Mouse (Mus musculus): Measurements from ENCODE around the gene Btbd11. TPM values are rescaled to one million over a fixed set of nuclear protein-coding genes. Genes with fewer than 3 reads are reported as not detected.

Btbd11 gene
- total RNA-seq, 2 experiments from 2014 or later = 28.5 to 29.7 TPM

GRCm38 (mm10) chr10:85508193-85508794 is 121.7 kb downstream of the Btbd11 start:
- intact Hi-C loops (cut with DNase I) = no loop called here
- no peak for DNase-seq (ENCODE audit: low spot score in 2 of 2)

GRCm38 (mm10) chr10:85509000-85509399 is 122.4 kb downstream of the Btbd11 start:
- DNase-seq (ENCODE audit: low spot score in 2 of 2) = no peak
- intact Hi-C loops (cut with DNase I) = no loop called here

- no peak for DNase-seq (ENCODE audit: low spot score in 2 of 2)
- intact Hi-C loops (cut with DNase I) = no loop called here
Measured at GRCm38 (mm10) chr10:85510329-85510728, 123.7 kb downstream of the Btbd11 start.

GRCm38 (mm10) chr10:85512808-85513207 is 126.2 kb downstream of the Btbd11 start:
- intact Hi-C loops (cut with DNase I) = no loop called here

GRCm38 (mm10) chr10:85517223-85518110 is 130.9 kb downstream of the Btbd11 start:
- intact Hi-C loops (cut with DNase I) = no loop called here
- no peak for DNase-seq (ENCODE audit: low spot score in 2 of 2)

More at GRCm38 (mm10) chr10:85512808-85513207, 126.2 kb downstream of the Btbd11 start:
- DNase-seq (ENCODE audit: low spot score in 2 of 2) = no peak

- no peak for DNase-seq (ENCODE audit: low spot score in 2 of 2)
- intact Hi-C loops (cut with DNase I) = no loop called here
Measured at GRCm38 (mm10) chr10:85518111-85518409, 131.4 kb downstream of the Btbd11 start.

- DNase-seq (ENCODE audit: low spot score in 2 of 2) = no peak
Measured at GRCm38 (mm10) chr10:85522220-85522760, 135.7 kb downstream of the Btbd11 start.

GRCm38 (mm10) chr10:85525267-85526015 is 138.8 kb downstream of the Btbd11 start:
- DNase-seq (ENCODE audit: low spot score in 2 of 2) = no peak
- intact Hi-C loops (cut with DNase I) = no loop called here

More at GRCm38 (mm10) chr10:85522220-85522760, 135.7 kb downstream of the Btbd11 start:
- intact Hi-C loops (cut with DNase I) = no loop called here

GRCm38 (mm10) chr10:85526657-85527056 is 140.0 kb downstream of the Btbd11 start:
- intact Hi-C loops (cut with DNase I) = no loop called here
- no peak for DNase-seq (ENCODE audit: low spot score in 2 of 2)

GRCm38 (mm10) chr10:85527722-85528121 is 141.1 kb downstream of the Btbd11 start:
- intact Hi-C loops (cut with DNase I) = no loop called here
- no peak for DNase-seq (ENCODE audit: low spot score in 2 of 2)

- no peak for DNase-seq (ENCODE audit: low spot score in 2 of 2)
- intact Hi-C loops (cut with DNase I) = no loop called here
Measured at GRCm38 (mm10) chr10:85533192-85533710, 146.6 kb downstream of the Btbd11 start.

GRCm38 (mm10) chr10:85538051-85538753 is 151.6 kb downstream of the Btbd11 start:
- intact Hi-C loops (cut with DNase I) = no loop called here
- DNase-seq (ENCODE audit: low spot score in 2 of 2) = no peak

GRCm38 (mm10) chr10:85539510-85540120 is 153.0 kb downstream of the Btbd11 start:
- no peak for DNase-seq (ENCODE audit: low spot score in 2 of 2)
- intact Hi-C loops (cut with DNase I) = no loop called here

GRCm38 (mm10) chr10:85540311-85541093 is 153.9 kb downstream of the Btbd11 start:
- intact Hi-C loops (cut with DNase I) = no loop called here
- DNase-seq (ENCODE audit: low spot score in 2 of 2) = peak in 1 of 2 experiments; percentile 14

- DNase-seq (ENCODE audit: low spot score in 2 of 2) = no peak
- intact Hi-C loops (cut with DNase I) = no loop called here
Measured at GRCm38 (mm10) chr10:85541481-85541880, 154.9 kb downstream of the Btbd11 start.

GRCm38 (mm10) chr10:85541892-85542630 is 155.4 kb downstream of the Btbd11 start:
- no peak for DNase-seq (ENCODE audit: low spot score in 2 of 2)
- intact Hi-C loops (cut with DNase I) = no loop called here

- intact Hi-C loops (cut with DNase I) = no loop called here
- no peak for DNase-seq (ENCODE audit: low spot score in 2 of 2)
Measured at GRCm38 (mm10) chr10:85543281-85543680, 156.7 kb downstream of the Btbd11 start.

Data from left cerebral cortex, postnatal 14 days (tissue).